Mouse (Mus musculus) brain, embryonic 14.5 days (tissue): ENCODE measurements at regions not wholly inside any gene's neighbourhood (a gene's known extent, or its start where the extent isn't known, plus 50 kb on each side); places are given as distances from the start of the nearest gene placed in this dataset.

Source experiments
- CTCF ChIP-seq: fragments of 200-500 bp; IDR thresholded peaks from 2 replicates; pipeline ENCODE4 v1.5.1; 2012; ENCODE audit warnings: inconsistent platforms, mild to moderate bottlenecking, moderate library complexity, borderline replicate concordance; ENCODE audit not compliant: insufficient read depth, insufficient read length; ENCODE audit errors: extremely low read depth
- POLR2A ChIP-seq: fragments of 200-500 bp; IDR thresholded peaks from 2 replicates; pipeline ENCODE4 v1.6.1; 2012; ENCODE audit warnings: mild to moderate bottlenecking, inconsistent platforms, borderline replicate concordance; ENCODE audit not compliant: poor library complexity, insufficient read depth, insufficient read length, severe bottlenecking; ENCODE audit errors: extremely low read depth

DNA sequence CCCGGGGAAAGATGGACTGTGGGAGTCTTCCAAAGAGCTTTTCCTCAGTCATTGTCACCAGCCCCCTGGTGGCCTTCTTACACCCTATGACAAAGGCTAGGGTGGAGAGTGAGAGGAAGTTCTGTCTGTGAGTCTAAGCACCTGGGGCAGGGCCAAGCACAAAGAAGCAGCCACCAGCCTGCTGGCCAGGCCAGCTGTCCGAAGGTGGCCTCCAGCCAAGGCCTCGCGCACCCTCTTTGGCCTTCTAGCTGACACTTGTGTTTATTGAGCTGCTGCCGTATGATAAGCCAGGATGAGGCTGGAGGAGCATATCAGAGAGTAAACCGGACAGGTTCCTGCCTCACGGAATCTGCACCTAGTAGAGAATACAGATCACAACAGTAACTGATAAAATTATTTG lies 99.0 kb upstream of the Cacna1e start:
- TF ChIP-seq CTCF = no peak
- TF ChIP-seq POLR2A = no peak
